Mouse (Mus musculus): Measurements from ENCODE around the gene Dst.

Gene Dst

DNA sequence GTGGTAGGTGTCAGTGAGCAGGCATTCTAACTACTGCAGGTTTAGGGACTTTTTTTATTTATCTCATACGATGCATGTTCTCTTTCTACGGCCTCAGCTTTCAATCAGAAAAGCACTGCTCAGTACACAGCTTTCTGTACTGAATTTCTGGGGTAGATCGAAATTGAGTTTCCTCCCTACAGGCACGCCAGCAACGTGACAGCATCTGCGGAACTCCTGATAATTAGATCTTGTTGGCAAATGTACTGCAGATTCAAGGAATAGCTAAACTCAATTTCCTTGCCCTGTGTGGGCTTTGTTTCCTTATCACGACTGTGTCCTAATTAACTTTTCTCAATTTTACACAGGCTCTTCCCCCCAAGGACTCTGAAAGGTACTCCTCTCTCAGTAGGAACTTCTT lies 416.2 kb downstream of the Dst start:
- DNase-seq (ENCODE audit: inconsistent age in 2 of 2, low spot score in 1 of 2): no peak

DNA sequence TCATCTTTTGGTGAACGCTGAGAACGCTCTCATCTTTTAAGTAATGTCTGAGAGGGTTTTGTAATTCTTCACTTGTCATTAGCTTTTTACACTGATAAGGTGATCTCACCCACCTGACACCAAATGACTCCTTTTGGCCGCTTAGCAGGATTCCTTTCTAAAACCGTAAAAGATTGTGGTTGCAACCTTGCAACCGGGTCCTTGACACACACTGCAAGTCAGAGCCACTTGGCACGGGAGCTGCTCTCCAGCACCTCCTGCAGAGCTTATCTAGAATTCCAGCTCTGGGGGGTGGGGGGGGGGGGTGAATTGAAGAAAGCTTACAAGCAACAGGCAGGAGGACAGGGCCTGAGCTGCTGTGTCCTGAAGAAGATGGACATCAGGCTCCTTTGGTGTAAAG lies 420.6 kb downstream of the Dst start:
- DNase-seq (ENCODE audit: inconsistent age in 2 of 2, low spot score in 1 of 2): peak; percentile 16 to 63

DNA sequence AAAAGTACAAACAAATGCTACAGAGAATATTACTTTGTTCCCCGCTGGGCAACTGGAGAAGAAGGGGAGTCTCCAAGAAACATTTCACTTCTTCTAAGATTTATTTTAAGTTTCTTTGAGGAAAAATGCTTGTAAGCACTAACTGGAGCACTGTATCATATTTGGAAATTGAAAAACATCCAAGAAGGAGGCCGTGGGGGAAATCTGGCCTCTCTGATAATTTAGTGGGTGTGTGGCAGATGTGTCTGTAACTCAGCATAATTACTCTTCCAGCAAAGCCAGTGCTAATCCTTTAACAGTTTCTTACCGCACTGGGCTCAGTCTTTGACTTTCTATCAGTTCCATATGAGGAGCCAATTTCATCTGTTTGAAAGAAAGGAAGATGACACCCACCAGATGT lies 423.7 kb downstream of the Dst start:
- no peak for DNase-seq (ENCODE audit: inconsistent age in 2 of 2, low spot score in 1 of 2)
